Mouse (Mus musculus): ENCODE measurements around the gene Mpl.

Mpl gene

DNA sequence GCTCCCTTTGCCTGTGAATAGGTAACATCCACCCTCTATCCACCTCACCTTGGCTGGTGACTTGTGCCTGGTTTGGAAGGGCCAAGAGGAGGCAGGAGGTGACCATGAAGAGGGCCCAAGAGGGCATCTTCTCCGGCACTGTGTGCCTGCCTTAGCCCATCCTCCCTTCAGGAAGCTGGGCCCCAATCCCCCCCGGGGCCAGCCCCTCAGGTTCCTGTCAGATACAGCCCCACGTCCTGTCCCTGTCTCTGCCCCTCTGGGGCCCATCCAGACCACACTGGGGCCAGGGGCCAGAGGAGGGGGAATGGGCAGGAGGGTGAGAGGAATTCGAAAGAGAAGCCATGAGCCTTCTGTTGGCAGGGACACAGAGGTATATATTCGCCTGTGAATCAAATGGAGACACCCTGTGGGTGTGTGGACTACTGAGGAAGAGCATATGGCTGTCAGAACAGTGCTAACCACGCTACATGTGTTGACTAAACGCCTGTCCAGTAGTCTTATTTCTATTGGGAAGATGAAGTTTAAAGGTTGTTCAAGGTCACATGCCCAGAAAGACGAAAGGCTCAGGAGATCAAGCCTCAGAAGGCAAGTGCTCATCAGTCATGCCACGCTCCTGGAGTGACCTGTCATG is at the start of gene Mpl:
TSS of gene Mpl (minus strand) at position 169 of the 631 bp plus-strand sequence.
- peak; percentile 44 for DNase-seq

DNA sequence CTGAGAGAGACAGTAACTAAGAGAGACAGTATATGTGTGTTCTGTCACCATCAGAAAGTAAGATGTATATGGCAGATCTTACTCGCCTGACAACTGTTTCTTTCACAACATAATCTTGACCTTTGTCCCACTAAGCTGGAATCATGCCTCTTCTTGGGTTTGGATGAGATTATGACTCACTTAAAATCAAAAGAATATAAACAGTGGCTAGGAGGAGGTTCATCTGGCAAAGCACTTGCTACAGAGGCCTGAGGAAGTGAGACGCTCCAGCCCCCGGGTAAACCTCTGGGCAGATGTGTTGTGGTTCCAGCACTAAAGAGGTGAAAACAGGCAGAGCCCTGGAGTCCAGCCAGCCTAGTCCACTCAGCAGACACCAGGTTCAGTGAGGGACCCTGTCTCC is 48.2 kb upstream of the Mpl start:
- no peak for DNase-seq

GRCm38 (mm10) chr4:118500792-118501191 is 43.5 kb upstream of the Mpl start:
- no peak for DNase-seq

DNA sequence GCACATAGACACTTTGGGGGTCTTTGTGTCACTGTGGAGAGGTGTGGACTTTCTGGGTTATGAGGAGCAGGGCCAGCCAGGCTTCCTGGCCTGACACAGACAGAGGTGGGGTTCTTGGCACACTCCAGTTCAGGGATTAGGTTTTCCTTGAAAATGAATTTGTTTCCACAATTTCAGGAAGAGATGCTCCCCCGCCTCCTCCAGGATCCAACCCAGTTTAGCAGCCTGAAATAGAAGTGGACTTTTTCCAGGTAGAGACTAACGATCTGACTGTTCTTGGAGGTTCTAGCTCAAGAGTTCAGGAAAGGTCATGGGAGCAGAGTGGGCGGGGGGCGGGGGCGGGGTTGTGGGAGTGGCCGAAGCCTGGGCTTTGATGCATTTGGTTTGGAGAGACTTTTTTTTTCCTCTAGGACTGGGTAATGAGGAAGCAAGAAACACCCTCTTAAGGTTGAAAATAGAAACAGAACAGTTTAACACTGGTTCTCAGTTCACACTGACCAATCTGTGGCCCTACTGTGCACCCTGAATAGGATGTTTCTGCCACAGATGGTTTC is 42.9 kb upstream of the Mpl start:
- DNase-seq, result peak; percentile 25

DNA sequence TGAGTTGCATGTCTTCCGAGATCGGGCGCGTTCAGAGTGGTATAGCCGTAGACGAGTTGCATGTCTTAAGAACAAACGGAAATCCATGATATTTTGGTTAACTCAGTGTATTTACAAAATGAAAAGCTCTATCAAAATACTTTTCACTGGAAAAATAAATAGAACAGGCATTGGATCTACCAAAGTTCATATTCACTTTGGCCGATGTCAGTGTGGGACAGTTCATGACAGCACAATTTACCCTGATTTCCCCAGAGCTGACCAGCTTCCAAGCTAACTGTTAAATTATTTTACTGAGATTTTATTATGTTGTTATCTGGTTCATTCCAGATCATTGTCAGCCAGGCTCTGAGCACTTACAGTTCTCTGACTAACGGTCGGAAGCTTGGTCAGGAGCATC is 33.1 kb upstream of the Mpl start:
- no peak for DNase-seq

- DNase-seq, result no peak
Observed at GRCm38 (mm10) chr4:118489717-118490132, 32.4 kb upstream of the Mpl start, which contains the start of gene Tie1. Tie1 (minus strand) TSS chr4:118490061.

- no peak for DNase-seq
Observed at GRCm38 (mm10) chr4:118476773-118477530, 19.6 kb upstream of the Mpl start.

DNA sequence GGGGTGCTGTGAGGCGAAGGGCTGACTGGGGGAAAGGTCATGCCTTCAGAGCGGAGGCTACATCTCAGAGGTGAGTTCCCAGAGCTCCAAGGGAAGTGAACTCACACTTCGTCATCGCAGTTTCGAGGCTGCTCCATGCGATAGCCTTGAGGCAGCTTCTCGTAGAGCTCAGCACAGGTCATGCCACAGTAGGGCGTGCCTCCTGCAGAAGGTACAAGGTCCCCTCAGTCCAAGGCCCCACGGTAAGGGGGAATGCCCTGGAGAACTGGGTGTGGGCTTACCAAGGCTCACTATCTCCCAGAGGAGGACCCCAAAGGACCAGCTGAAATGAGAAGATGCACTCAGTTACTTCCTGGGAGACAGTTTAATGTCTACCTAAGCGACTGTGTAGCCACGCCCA is 15.4 kb upstream of the Mpl start:
- no peak for DNase-seq

DNA sequence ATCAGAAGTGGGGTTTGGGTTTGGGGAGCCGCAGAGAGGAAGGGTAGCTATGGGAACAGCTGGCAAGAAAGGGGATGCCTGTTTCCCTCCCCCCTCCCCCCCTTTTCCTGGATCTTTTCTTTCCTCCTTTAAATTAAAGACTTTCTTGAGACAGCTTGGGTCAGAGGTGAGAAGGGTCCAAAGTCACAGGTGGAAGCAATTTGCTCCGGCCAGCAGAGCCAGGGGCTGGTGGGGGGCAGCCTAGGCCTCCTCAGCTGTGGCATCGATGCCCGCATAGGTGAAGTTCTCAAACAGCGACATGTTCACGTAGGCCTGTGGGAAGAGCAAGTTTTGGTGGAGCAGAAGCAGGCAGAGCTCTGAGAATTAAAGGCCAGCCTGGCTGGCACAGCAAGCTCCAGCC is 14.0 kb upstream of the Mpl start:
- no peak for DNase-seq

- no peak for DNase-seq
Observed at GRCm38 (mm10) chr4:118465697-118466163, 8.4 kb upstream of the Mpl start.

DNA sequence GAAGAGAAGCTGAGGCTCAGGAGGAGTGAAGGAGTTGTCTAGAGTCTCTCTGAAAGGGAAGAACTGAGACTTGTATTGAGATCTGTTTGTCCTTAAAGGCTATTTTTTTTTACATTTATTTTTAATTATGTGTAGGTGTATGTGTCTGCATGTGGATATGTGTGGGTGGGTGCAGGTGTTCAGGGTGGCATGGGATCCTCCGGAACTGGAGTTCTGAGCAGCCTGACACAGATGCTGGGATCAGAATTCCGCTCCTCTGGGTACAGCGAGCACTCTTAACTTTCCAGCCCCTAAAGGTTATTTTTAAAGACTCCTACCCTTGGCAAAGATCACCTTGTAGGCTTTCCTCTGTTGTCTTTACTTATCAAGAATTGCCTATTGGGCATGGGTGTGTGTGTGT is 7.6 kb upstream of the Mpl start:
- DNase-seq, result peak; percentile 41

DNA sequence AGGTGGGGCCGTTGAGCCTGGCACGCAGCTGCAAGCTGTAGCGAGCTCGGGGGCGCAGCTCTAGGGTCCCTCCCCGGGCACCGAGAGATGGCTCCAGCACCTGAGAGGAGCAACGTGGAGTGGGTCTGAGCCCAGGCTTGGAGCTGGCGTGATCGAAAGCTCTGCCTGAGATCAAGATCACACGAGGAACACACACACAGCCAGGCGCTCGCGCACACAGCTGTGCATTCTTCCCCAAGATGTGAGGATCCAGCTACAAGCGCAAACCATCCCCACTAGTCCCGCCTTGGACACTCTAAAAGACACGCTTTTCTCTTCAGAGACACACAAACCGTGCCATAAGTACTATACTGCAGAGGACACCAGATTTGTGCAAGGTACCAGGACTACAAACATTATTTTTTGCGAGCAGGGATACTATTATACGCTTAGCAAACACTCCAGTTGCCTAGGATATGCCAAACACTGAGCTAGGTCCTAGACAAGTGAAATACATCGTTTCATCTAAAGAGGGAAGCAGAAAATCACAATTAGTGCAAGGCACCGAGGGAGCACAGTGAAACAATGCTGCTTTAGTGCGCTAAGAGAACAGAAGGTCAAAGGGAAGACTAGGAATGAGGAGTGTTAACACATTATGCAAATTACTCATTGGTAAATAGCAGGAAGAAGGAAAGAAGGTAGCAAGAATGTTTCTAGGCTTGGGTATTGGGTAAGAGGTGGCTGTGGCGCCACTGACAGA is 10.7 kb downstream of the Mpl start:
- DNase-seq, result no peak

GRCm38 (mm10) chr4:118445781-118446414 is 11.4 kb downstream of the Mpl start:
- no peak for DNase-seq

GRCm38 (mm10) chr4:118445088-118445487 is 12.2 kb downstream of the Mpl start:
- peak; percentile 37 for DNase-seq

GRCm38 (mm10) chr4:118437829-118438253 is 19.5 kb downstream of the Mpl start:
- no peak for DNase-seq

DNA sequence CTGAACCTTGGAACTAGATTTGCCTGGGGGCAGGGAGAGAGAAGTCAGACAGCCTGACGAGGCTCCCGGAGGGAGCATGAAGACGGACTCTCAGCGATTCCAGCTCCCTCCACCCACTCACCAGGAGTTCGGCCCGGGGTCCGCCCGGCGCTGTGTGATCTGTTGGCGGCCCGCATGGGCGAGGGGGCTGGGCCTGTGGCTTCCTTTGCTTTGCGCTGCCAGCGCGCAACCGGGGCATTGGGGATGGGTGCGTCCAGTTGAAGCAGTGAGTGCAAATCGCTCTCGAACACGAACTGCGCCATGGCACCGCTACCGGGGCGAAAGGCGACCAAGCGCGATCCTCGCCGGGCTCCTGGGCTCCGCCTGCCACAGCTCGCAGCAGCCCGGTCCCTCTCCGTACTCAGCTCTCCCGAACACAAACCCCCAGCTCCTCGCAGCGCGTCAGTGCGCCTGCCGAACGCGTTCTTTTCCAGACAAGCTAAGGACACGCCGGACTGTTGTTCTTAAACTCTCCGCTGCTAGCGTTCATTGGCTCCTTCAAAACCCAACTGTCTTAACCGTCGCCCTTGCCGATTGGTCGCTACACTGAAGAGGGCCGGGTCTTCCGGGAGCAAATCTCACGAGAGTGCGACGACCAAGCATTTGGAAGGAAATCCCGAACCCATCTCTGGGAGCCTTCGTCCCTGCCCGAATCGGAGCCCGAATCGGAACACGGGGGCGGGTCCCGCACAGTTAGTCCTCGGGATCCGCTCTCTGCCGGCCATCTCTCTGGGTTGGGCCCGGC is 20.3 kb downstream of the Mpl start, which contains the start of gene Cdc20:
TSS of gene Cdc20 (minus strand) at position 533 of the 784 bp plus-strand sequence.
- DNase-seq, result peak; percentile 91

GRCm38 (mm10) chr4:118432332-118432731 is 25.0 kb downstream of the Mpl start:
- no peak for DNase-seq

GRCm38 (mm10) chr4:118429215-118429895 is 28.0 kb downstream of the Mpl start:
- no peak for DNase-seq

GRCm38 (mm10) chr4:118428531-118429214 is 28.6 kb downstream of the Mpl start:
- no peak for DNase-seq

GRCm38 (mm10) chr4:118427768-118428451 is 29.4 kb downstream of the Mpl start, which contains the start of gene Elovl1:
Elovl1 (plus strand) TSS chr4:118428093.
- peak; percentile 81 for DNase-seq
